Mouse (Mus musculus) induced T-regulatory cell, adult 2 months (primary cell): ENCODE results near the gene Prkcb.
A peak's percentile ranks its signal among the peaks of the same experiment; 100 is the strongest.

Experiments
- DNase-seq: peaks from one replicate; pipeline ENCODE4 v3.0.0-alpha.2; 2012; ENCODE audit warnings: low read depth

Prkcb gene

GRCm38 (mm10) chr7:122289243-122290111 lies 926 bp downstream of the Prkcb start:
- peak; percentile 74 for DNase-seq

- DNase-seq: peak; percentile 76
Measured at GRCm38 (mm10) chr7:122290165-122290564, 1.6 kb downstream of the Prkcb start.

GRCm38 (mm10) chr7:122290771-122291170 lies 2.2 kb downstream of the Prkcb start:
- DNase-seq: peak; percentile 36

- no peak for DNase-seq
Measured at GRCm38 (mm10) chr7:122292151-122292550, 3.6 kb downstream of the Prkcb start.

GRCm38 (mm10) chr7:122294111-122294510 lies 5.6 kb downstream of the Prkcb start:
- DNase-seq: peak; percentile 46

GRCm38 (mm10) chr7:122295363-122295762 lies 6.8 kb downstream of the Prkcb start:
- no peak for DNase-seq

- peak; percentile 49 for DNase-seq
Measured at GRCm38 (mm10) chr7:122296331-122296730, 7.8 kb downstream of the Prkcb start.

- no peak for DNase-seq
Measured at GRCm38 (mm10) chr7:122296805-122297204, 8.3 kb downstream of the Prkcb start.

- peak; percentile 42 for DNase-seq
Measured at GRCm38 (mm10) chr7:122297627-122298026, 9.1 kb downstream of the Prkcb start.

- DNase-seq: no peak
Measured at GRCm38 (mm10) chr7:122298715-122299114, 10.2 kb downstream of the Prkcb start.

GRCm38 (mm10) chr7:122300538-122300937 lies 12.0 kb downstream of the Prkcb start:
- no peak for DNase-seq

- no peak for DNase-seq
Measured at GRCm38 (mm10) chr7:122302538-122302937, 14.0 kb downstream of the Prkcb start.

- DNase-seq: no peak
Measured at GRCm38 (mm10) chr7:122303988-122304387, 15.4 kb downstream of the Prkcb start.

GRCm38 (mm10) chr7:122304521-122304920 lies 16.0 kb downstream of the Prkcb start:
- no peak for DNase-seq

GRCm38 (mm10) chr7:122307241-122307640 lies 18.7 kb downstream of the Prkcb start:
- no peak for DNase-seq

GRCm38 (mm10) chr7:122308661-122309060 lies 20.1 kb downstream of the Prkcb start:
- DNase-seq: no peak

- DNase-seq: no peak
Measured at GRCm38 (mm10) chr7:122309909-122310725, 21.6 kb downstream of the Prkcb start.

- no peak for DNase-seq
Measured at GRCm38 (mm10) chr7:122310726-122311018, 22.1 kb downstream of the Prkcb start.

- DNase-seq: no peak
Measured at GRCm38 (mm10) chr7:122313690-122314477, 25.3 kb downstream of the Prkcb start.

- no peak for DNase-seq
Measured at GRCm38 (mm10) chr7:122315720-122316331, 27.3 kb downstream of the Prkcb start.

- DNase-seq: no peak
Measured at GRCm38 (mm10) chr7:122316681-122317080, 28.1 kb downstream of the Prkcb start.

- DNase-seq: no peak
Measured at GRCm38 (mm10) chr7:122317485-122317884, 28.9 kb downstream of the Prkcb start.
